Mouse (Mus musculus) ovary, postnatal 14 days (tissue): ENCODE data around the gene Cilp2.

Source experiments
- DNase-seq: peaks from one replicate; pipeline ENCODE4 v3.0.0; 2022; ENCODE audit warnings: low spot score

Cilp2 gene

DNA sequence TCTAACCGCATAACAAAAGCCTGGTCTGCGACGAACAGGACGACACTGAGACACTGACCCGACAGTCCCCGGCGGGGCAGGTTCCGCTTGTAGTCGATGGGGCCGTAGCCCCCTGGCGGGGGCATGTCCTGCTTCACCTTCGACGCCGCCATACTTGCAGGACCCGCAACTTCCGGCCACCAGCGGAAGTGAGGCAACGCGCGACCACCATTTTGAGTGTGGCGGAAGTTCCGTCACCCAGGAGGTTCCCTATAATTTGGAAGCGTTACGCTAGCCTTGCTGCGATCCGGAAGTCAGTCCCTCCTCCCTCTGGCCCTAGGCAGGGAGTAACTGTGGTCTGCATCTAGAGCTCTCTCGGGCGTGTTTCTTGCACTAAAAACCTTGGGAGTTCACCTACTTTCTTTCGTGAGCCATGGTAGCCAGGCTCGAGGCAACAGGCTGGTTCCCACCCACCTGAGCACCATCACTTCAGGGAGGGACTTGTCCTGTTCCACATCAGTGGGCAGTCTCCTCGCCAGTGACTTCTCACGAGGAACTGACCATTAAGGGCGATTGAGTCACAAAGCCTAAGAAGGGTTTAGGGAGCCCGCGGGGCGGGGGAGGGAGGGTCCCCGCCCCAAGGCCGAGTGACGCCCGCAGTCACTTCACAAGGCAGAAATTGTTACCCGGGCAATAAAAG lies 14.1 kb upstream of the Cilp2 start:
- peak; percentile 98 for DNase-seq

DNA sequence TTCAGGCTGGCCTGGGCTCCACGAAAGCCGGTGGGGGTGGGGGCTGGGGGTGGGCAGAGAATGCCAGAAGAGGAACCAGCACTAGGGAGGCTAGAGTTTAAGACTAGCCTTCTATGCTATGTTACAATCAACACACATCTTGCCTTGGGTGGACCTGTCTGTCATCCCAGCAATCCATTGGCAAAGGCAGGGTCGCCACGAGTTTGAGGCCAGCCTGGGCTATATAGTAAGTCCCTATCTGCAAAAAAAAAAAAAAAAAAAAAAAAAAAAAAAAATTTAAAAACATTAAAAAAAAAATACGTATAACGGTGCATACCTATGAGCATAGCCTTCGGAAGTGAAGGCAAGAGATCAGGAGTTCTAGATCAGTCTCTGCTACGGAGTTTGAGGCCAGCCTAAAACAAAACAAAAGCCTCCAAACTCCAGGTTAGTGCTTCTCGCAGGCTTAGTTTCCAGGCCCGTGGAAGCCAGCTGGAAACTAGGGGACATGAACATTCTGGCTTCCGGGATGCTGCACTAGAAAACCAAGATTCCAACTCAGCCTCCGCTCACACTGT lies 13.5 kb upstream of the Cilp2 start:
- DNase-seq = no peak

DNA sequence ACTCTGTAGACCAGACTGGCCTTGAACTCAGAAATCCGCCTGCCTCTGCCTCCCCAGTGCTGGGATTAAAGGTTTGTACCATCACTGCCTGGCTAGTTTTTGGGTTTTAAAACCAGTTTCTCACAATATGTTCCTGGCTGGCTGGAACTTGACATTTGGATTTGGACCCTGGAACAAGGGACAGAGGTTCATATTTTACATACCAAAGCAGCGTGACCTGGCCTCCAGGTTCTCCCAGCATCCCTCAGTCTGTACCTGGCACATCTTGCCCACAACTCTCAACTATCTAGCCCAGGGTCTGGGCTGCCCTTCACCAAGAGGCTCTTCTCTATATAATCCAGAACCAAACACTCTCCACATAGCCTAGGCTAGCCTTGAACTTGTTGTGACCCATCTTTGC lies 12.4 kb upstream of the Cilp2 start:
- DNase-seq = no peak

DNA sequence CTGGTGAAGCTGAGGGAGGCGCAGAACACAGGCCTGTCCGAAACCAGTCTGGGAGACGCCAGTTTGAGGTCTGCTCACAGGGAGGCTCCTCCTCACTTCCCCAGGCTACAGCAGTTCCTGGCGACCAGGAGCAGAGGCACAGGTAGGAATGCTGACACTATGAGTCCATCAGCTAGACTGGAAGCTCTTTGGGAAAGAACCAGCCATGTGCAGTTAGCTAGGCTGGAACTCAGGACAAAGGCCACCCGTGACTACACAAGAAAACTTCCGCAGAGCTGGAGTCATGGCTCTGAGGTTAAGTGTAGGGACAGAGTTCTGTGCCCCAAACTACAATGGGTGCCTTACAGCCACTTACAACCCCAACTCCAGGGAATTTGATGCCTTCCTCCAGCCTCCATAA lies 10.4 kb upstream of the Cilp2 start:
- no peak for DNase-seq

DNA sequence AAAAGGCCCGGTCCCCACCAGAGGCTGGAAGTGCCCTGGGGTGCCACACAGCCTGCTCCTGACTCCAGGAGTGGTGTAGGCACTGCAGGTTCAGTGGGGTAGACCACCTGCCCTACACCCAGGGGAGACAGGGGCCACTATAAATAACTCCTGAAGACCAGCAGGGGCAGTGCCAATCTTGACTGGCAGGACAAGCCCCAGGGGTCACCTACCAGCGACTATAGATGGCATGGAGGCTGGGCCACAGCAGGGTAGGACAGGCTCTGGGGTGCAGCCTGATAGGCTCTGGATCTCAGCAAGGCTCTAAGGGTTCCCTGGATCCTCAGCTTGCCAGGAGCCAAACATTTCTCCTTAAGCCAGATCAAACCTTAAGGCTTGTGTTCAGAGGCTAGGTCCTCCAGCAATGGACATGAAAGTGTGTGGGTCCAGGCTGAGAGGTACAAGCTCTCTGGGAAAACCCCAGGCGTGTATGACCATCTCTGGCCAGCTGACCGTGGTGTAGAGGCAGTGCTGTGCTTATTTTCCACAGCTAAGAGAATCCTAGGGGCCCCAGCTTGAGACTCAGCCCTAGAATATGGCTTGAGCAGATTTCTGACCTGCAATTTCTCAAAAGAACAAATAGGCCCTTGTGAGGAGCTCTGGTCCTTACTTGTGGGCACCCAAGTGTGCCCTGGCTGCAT lies 8.4 kb upstream of the Cilp2 start:
- no peak for DNase-seq

DNA sequence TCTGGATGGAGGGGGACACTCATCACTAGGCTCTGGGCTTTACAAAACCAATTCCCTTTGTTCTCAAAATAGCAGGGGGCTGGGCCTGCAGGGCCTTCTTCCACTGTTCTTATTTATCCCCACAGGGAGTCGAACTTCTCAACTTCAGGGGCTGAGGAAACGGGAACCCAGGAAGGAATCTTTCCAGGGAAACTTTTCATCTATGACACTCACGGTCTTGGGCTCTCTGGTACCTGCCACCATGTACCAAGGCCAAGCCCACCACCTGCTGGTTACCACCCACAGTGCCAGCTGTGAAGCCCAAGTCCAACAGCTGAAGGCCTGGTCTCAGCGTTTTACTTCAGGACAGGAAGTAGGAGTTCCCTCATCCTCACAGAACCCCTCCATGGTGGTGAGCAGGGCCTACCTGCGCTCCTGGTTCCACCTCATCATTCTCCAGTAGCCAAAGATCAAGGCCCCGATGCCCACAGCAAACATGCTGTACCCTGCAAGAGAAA lies 7.4 kb upstream of the Cilp2 start:
- no peak for DNase-seq

DNA sequence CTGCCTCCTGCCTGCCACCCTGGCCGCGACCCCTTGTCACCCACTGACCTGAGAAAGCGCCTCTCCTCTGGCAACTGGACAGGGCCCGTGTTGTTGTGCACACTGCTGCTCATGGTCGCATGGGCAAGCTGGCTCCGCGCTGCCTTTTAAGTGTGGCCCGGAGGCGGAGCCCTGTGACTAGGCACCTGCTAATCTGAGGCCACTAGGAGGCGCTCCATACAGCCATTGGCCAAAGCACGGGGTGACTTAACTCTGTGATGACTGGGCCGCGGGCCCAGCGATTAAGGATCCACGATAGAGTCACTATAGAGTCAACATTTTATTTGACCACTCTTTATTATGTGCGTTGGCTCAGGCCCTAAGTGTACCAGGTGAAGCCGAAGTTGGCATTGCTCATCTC lies 6.4 kb upstream of the Cilp2 start:
- peak; percentile 40 for DNase-seq

DNA sequence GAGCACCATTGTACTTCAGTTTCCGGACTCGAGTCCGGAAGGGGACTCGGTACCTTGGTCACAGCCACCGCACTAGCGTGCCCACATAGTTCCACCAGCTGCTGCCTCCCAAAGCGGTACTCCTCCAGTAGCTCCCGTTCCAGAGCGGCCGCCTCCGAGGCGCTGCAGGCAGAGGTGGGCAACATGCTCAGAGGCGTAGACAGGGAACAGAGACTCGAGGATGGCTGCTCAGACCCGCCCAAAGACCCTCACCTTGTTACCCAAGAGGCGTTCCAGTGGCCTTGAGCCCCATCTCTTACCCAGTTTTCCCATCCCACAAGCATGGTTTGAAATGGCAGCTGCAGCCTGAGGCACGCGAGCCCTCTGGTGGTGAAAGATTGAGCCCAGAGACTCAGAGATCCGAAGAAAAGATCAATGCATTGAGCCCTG lies 3.3 kb upstream of the Cilp2 start:
- DNase-seq = no peak

DNA sequence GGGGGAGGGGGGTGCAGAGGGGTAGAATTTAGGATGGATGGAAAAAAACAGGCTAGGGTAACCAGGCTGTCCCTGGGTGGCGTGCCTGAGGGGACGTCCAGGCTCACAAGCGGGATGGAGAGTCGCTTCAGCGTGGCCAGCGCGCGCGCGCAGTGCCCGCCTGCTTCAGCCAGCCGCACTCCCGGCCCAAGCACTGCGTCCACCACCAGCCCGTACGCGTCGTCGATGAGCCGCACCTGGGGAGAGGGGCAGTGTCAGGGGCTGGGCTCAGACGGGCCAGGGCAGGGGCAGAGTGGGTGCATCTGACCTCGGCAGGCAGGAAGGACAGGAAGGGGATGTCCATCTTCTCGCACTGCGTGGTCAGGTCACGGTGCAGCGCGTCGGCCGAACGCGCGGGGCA lies 1.4 kb upstream of the Cilp2 start:
- DNase-seq = no peak

DNA sequence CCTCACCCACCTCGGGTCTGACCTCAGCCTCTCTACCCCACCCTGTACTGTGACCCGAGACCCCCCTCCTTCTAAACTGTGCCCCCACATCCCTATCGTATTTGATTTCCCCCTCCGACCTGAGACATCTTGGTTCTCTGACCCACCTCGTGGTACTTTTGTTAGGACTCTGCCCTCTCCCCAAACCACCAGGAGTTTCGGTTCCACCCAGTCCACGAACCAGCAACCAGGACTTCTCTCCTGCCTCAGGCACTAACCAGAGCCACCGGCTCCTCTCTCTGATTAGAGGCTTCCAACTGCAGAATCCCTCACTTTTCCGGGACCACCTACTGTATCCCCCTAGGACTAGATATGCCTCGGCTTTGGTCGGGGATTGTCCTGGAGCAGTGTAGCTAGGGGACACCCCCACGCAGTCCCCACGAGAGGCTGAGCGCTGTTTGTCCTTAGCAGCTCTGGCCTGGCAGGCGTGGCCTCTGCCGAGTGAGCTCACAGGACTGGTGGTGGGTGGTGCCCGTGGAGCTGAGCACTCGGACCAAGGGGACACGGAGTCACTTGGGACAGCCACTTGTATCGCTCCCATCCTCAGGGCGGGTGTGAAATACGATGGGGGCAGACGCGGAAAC lies 868 bp upstream of the Cilp2 start:
- DNase-seq = no peak

DNA sequence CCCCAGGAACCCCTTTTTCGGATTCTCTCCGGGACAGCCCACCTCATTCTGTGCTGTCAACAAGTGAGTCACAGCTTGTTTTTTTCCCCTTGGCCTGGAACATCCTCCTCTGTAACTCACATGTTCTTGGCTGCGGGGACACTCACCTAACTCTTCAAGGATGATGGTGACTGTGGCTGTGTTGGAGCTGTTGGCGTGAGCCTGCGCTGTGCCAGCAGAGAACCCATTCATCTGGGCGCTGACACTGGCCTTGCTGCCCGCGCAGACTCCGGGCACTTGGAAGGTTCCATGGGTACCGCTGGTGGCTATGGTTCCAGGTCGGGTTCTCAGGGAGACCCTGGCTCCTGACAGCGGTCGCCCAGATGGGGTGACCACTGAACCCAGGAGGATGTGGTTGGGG lies 3.3 kb downstream of the Cilp2 start:
- no peak for DNase-seq

DNA sequence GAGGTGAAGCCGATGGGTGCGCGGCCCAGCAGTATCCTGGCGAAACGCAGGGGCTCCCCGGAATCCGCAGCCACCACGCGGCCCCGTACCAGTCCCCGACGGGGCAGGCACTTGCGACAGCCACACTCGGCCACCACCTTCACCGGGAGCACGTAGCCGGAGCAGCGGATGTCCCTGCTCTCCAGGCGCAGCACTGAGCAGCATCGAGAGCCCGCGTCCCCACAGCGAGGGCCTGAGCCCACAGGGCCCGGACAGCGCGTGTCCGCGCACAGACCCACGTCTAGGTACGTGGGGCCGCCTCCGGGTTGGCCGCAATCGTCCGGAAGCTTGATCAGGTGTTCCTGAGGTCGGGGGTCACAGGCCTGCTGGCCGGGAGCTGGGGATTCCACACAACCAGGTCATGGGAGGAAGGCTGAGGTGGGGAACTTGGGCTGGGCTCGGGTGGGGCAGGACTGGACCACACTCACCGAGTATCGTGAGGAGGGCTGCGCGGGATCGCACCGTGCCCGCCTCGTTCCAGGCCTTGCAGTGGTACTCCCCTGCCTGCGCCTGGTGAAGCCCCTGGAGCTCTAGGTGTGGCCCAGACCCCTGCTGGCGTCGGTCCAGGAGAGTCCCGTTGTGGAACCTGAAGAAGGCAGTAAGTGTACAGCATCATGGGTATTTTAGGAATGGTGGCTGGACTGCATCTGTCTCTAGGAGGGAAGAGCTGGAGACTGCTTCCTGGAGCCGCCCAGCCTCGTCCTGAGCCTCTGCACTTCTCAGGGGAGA lies 4.5 kb downstream of the Cilp2 start:
- no peak for DNase-seq

DNA sequence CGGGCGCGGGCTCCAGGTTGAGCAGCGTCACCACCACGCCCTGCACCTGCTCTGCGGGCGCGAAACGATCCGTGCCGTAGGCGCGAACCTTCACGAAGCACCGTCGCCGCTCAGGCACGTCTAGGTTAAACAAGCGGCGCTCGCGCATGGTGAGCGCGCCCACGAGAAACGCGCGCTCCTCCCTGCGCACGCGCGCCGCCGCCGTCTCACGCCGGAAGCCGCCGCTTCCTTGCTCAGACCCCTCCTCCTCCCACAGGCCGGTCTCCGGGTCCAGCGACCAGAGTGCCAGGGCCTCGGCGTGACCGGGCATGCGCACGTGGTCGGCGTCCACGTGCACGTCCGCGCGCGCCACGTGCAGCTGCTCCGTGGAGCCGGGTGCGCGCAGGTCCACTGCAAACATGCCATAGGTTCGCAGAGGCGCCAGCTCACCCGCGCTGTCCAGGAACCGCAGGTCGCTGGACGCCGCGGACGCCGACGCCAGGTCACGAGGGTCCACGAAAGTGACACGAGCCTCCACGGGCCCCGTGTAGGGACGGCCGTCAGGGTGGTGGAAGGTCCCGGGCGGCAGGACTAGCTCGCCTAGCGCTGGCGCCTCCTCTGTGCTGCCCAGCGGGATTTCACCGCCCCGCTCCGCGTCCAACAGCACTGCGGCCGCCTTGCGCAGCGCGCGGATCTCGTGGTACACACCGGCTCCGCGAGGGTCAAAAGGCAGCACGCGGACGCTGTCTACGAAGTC lies 5.3 kb downstream of the Cilp2 start:
- DNase-seq = peak; percentile 48

DNA sequence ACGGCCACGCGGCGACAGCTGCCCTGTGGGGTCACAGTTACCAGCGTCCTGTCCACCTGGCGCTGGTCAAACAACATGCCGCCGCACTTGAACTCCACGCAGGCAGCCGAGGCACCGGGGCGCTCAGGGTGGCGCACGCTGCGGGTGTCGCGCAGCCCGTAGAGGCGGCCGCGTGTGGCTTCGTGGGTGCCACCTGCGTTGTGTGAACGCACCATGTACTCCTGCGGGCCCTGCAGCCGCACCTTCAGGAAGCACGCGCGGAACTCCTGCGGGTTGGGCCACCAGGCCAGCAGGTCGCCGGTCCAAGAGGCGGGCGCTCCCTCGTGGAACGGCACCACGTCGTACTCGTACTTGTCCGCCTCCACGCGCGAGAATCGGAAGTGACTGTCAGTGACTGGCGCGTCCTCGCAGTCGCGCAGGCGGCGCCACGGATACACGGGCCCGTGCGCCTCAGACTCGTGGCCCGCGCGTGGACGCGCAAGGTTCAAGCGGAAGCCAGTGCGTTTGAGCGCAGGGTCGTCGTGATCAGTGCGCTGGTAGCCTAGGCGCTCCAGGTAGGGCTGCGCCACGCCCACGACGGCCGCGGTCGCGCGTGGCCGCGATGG lies 6.1 kb downstream of the Cilp2 start:
- no peak for DNase-seq

DNA sequence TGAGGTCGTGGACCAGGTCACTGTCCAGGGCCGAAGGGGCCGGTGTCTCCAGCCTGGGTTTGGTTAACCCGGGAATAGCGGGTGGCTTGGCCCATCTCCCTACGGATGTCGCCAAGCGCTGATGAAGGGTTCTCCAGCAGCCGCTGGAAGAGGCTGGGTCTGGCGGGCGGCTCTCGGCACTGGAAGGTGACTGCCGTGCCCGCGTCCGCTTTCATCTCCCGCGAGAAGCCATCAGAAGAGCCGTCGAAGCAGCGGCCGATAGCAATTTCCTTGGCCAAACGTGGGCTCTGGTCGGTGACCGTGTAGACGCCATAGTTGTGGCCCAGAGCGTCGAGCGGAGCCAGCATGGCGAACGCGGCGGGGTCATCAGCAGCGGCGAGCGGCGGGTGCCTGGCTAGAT lies 6.6 kb downstream of the Cilp2 start:
- no peak for DNase-seq

DNA sequence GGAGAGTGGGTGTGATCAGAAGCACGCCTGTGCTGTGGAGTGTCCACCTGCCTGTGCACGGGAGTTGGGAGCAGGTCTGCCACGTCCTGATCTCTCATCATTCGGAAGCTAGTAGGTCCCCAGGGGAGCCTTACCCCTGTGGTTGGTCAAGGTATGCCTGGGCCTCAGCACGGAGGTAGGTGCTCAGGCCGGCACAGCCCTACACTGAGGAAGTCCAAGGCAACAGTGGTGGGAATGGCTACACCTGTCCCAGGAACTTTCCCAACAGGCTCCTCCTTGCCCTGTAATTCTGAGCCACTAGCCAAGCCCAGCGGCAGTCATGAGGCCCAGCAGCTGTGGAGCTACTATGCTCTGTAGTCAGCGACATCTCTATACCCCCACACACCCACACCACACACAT lies 7.8 kb downstream of the Cilp2 start:
- no peak for DNase-seq

DNA sequence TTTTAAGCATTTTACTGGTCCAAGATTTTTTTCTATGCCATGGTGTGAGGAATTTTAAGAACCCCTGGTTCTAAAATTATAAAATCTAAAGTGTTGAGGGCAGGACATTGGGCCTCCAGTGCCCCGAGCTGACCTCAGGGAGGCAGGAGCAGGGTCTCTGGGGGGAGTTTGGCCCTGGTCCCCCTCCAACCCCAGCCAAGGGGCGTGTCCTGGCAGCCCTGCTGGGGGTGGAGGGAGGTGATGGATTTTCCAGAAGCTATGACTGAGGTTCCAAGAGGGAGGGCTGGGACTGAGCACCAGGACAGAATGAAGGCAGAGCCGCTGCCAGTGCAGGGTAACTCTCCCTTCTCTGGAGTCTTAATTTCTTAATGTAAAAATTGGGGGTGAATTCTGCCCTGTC lies 9.5 kb downstream of the Cilp2 start:
- DNase-seq = no peak

DNA sequence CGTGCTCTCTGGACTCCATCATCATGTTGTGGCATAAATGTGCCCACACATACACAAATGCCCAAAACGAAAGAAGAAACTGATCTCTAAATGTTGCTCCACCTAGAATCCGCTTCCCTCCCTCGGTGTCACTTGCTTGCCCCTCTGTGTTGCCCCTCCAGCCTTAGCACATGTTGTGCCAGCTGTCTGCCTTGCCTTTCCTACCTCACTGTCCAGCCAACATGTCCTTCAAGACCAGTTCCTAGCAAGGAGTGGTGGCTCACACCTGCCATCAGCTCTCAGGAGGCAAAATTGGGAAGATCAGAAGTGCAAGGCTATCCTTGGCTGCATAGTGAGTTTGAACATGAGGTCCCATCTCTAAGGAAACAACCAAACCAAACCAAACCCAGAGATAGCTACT lies 10.1 kb downstream of the Cilp2 start:
- no peak for DNase-seq

DNA sequence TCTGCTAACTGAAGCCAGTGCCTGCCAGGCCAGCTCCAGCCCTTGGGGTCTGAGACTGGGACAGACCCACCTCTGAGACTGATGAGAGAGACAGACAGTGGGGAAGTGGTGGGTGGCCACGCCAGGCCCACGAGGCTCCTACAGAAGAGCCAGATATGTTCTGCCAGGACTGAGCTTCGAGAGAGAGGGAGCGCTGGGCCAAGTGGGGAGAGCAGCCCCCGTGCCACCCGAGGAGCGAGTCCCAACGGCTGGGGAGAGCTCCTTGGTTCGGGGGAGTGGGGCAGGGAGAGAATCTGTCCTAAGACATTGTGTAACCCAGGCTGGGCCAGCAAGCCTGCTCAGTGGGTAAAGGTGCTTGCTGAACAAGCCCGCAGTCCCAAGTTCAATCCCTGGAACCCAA lies 10.5 kb downstream of the Cilp2 start:
- DNase-seq = no peak

DNA sequence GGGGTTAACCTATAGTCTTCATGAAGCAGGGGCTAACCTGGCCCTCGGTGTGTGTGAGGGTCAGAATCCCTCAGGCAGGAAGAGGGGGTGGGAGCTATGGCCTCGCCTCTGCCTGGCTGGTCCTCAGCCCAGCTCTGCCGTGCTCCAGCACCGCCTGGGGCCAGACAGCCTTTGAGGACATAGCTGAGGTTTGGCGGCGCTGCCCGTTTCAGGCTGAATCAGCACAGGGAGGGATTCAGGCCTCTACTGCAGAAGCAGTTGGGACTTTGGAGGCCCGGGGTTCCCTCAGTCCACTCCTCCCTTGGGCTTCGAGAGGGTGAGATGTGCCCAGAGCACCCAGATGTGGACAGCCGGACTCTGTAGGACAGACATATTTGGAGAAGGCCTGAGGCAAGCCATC lies 11.4 kb downstream of the Cilp2 start:
- no peak for DNase-seq

DNA sequence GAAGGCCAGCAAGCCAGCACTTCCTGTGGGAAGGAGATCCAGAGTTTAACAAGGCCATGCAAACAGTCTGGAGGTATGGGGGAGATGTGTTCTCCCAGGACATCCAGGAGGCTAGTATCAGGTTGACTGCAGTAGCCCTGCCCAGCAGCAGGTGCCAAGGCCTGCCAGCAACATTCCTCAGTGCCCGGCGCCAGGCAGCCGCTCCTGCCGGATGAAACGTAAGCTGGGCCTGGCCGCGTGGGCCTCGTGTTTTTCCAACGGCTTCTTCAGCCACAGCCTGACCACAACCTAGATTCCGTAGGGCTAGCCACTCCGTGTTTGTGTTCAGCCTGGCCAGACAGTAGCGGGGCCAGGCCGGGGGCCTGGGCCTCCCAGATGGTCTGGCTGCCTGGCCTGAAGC lies 12.8 kb downstream of the Cilp2 start:
- no peak for DNase-seq
